Mouse (Mus musculus): Measurements from ENCODE around the gene Selenom.

Gene Selenom

DNA sequence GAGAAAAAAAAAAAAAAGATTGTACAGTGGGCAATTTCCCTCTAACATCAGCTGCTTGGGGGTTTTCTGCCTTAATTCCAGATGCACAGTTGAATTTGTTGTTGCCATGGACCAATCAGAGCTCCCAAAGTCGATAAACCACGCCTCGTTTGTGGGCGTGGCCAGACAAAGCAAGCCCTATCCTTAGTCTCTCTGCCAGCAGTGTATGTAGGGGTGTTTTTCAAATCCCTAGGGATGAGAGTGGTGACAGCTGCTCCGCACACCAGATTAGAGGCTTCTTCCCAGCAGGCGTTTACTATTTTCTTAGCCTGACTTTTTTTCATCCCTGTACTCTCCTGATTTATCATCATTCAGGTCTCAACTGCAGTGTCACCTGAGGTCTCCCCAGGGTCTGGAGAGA is 33.5 kb downstream of the Selenom start:
- DNase-seq (ENCODE audit: low read depth, low spot score): no peak

DNA sequence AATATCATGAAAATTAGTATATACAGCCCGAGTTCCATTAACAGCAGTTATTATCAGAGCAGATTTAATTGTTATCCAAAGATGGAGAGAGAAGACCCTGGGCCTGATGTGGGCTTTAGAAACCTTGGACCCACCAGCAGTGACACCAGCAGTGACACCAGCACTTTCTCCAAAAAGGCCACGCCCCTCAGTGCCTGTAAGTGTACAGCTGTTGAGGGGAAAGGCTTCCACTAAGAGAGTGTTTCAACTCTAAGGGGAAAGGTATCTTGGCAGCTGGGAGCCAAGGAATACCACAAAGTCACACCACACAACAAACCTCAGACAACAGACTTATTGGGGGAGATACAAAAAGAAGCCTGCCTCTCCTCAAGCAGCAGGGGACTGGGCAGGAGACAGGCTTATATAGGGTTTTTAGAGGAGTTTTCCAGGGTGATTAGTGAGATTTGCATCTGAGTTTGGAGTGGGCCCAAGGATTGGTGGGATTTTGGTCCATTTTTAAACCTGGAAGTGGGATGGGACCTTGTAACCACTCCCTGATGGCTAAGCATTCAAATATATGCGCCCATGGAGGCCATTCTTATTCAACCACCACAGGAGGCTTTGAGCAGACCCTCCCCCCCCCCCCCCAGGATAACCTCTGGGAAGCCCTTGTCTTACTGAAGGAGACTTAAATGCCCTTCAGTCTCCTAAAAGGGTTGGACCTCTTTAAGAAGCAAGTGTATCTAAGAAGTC is 34.2 kb downstream of the Selenom start:
- DNase-seq (ENCODE audit: low read depth, low spot score): no peak

DNA sequence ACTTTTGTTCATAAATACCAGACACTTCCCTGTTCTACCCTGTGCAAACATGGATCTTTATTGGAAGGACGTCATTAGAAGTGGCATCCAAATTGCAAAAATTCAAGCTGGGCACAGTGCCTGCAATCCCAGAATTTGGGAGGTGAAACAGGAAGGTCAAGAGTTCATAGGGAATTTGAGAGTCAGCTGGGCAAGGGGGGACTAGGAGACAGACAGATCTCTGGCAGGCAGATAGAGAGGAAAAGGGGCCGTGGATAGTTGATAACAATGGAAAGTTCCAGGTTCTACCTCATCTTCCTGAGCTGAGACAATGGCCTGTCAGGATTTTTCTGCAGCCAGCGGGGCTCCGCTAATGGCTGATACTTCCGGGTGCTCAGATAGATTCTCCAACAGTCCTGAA is 35.3 kb downstream of the Selenom start:
- DNase-seq (ENCODE audit: low read depth, low spot score): no peak

DNA sequence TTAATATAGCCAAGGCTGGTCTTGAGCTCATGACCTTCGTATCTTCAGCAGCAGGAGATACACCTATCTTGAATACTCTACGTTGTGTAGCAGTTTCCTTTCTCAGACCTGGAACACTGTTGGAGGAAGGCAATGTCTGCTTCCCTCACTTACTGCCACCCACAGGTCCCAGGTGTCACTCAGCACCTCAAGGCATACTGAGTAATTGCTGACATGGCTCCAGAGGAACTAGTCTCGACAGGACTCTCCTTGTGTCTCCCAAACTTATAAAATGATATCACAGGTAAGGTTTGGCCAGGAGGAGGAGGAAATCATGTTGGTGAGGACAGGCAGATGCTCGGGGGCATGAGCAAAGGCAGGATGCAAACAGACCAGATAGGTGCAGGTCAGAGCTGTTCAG is 40.5 kb downstream of the Selenom start:
- DNase-seq (ENCODE audit: low read depth, low spot score): no peak

DNA sequence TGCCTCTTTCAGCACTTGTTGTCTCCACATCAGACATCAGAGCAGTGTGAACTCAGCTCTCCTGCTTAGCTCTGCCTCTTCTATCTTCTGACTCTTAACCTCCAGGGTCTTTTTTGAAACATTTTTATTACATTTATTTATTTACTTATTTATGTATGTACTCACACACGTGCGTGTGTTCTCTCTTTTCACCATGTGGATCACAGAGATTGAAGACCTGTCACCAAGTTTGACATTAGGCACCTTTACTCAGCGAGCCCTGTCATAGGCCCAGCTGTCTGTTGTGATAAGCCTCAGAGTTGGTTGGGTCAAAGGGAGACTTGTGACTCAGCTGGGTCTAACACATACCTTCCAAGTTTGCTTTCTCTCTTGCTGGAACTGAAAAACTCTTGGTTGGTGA is 43.4 kb downstream of the Selenom start:
- DNase-seq (ENCODE audit: low read depth, low spot score): no peak

DNA sequence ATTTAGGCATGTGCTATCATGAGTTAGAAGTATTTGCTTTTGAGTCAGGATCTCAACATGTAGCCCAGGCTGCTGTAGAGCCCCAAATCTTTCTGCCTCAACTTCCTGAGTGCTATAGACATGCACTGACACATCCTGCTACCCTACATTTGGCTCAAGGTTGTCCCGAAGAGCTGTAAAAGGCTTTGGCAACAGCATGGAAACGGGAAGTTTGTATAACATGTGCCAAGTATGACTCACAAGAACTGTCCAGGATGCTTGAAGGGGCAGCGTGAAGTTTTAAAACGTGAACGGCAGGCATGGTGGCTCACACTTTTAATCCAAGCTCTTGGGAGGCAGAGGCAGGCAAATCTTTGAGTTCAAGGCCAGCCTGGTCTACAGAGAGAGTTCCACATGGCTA is 45.7 kb downstream of the Selenom start:
- no peak for DNase-seq (ENCODE audit: low read depth, low spot score)

DNA sequence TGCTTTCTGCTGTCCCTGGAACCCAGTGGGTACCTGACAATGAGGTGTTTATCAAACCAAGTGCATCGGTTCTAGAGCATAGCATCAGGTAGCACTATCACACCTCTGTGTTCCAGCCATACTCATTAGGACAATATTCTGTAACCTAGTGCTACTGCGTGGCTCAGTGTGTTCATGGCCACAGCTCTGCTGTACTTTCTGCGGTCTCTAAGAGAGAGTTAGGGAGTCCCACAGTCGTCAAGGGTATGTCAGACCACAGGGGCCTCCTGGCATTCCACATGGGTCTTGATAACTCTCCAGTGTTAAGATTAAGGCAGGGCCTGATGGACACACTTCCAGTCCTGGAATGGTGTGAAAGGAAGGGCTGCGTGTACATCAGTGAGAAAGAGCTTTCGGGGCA is 49.4 kb downstream of the Selenom start:
- DNase-seq (ENCODE audit: low read depth, low spot score): no peak

DNA sequence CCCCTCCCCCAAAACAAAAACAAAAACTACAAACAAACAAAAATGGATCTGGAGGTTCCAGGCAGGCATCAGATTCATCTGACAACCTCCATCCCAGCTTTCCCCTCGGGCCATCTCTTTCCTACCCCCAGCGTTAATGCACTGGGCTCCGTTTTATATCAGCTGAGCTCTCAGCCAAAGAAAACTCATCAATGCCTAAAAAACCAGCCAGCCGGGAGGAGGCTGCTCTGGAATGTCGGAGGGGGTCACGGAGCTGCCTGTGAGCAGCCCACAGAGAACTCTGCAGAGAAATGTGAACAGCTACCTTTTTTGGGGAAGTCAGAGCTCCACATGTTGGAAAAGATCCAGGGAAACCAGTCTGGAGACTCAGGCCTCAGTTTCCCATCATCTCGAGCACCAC is 50.0 kb downstream of the Selenom start:
- no peak for DNase-seq (ENCODE audit: low read depth, low spot score)

DNA sequence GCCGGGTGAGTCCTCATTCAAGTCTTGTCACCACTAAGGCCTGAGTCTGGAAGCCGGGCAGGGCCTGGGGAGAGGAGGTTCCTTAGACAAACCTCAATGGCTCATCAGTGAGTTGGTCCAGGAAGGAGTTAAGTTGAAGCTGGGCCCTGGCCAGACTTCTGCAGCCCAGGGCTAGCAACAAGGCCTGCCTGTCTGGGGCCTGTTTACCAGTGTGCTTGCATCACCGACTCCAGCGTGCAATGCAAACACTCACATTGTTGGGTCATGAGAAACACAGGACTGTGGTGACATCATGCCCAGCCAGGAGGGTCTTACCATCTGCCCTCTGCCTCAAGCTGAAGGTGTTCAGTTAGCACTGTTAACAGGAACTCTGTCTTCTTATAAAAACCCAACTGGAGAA is 51.5 kb downstream of the Selenom start:
- peak; percentile 9 for DNase-seq (ENCODE audit: low read depth, low spot score)

Measured in brain, adult 2 months (tissue).